Mouse (Mus musculus) brain, embryonic 14.5 days (tissue): ENCODE measurements around the gene Lrfn3. TPM values are rescaled to one million over a fixed set of nuclear protein-coding genes. Genes with fewer than 3 reads are reported as not detected.

Experiments
- DNase-seq: peaks from one replicate; pipeline ENCODE4 v3.0.0-alpha.2; 2011; ENCODE audit warnings: low read depth
- CTCF ChIP-seq: fragments of 200-500 bp; IDR thresholded peaks from 2 replicates; pipeline ENCODE4 v1.5.1; 2012; ENCODE audit warnings: inconsistent platforms, mild to moderate bottlenecking, moderate library complexity, borderline replicate concordance; ENCODE audit not compliant: insufficient read depth, insufficient read length; ENCODE audit errors: extremely low read depth
- POLR2A ChIP-seq: fragments of 200-500 bp; IDR thresholded peaks from 2 replicates; pipeline ENCODE4 v1.6.1; 2012; ENCODE audit warnings: mild to moderate bottlenecking, inconsistent platforms, borderline replicate concordance; ENCODE audit not compliant: poor library complexity, insufficient read depth, insufficient read length, severe bottlenecking; ENCODE audit errors: extremely low read depth
- polyA plus RNA-seq: library from polyadenylated mRNA; depleted of rRNA; stranded (reverse); fragments of >200 nt; gene quantifications from 2 replicates; pipeline ENCODE4 v1.2.3, GENCODE M21; 2012

The Lrfn3 gene
- polyA plus RNA-seq, 1 experiment = 39.2 TPM

- TF ChIP-seq POLR2A = no peak
- TF ChIP-seq CTCF = no peak
- DNase-seq = peak; percentile 51
Observed at GRCm38 (mm10) chr7:30339432-30340109, 23.0 kb downstream of the Lrfn3 start.

- DNase-seq = peak; percentile 96
- TF ChIP-seq CTCF (peak; percentile 97), POLR2A (no peak)
Observed at GRCm38 (mm10) chr7:30336384-30336783, 26.2 kb downstream of the Lrfn3 start.

- peak; percentile 56 for DNase-seq
Observed at GRCm38 (mm10) chr7:30335688-30336087, 26.9 kb downstream of the Lrfn3 start.

GRCm38 (mm10) chr7:30334563-30334962 is 28.0 kb downstream of the Lrfn3 start:
- DNase-seq = no peak
- TF ChIP-seq CTCF (no peak), POLR2A (no peak)

More at GRCm38 (mm10) chr7:30335688-30336087, 26.9 kb downstream of the Lrfn3 start:
- TF ChIP-seq POLR2A (no peak), CTCF (no peak)

GRCm38 (mm10) chr7:30333436-30333835 is 29.1 kb downstream of the Lrfn3 start:
- peak; percentile 93 for DNase-seq
- no peak for TF ChIP-seq POLR2A
- TF ChIP-seq CTCF = no peak

- TF ChIP-seq POLR2A (no peak), CTCF (no peak)
- no peak for DNase-seq
Observed at GRCm38 (mm10) chr7:30332622-30333259, 29.8 kb downstream of the Lrfn3 start.

GRCm38 (mm10) chr7:30331887-30332286 is 30.7 kb downstream of the Lrfn3 start:
- DNase-seq = peak; percentile 98
- TF ChIP-seq CTCF = peak; percentile 94
- TF ChIP-seq POLR2A = no peak

- TF ChIP-seq CTCF = no peak
- no peak for TF ChIP-seq POLR2A
Observed at GRCm38 (mm10) chr7:30328379-30328778, 34.2 kb downstream of the Lrfn3 start.

GRCm38 (mm10) chr7:30327140-30327539 is 35.4 kb downstream of the Lrfn3 start:
- TF ChIP-seq CTCF (no peak), POLR2A (no peak)
- DNase-seq = peak; percentile 58

More at GRCm38 (mm10) chr7:30328379-30328778, 34.2 kb downstream of the Lrfn3 start:
- DNase-seq = no peak

- TF ChIP-seq POLR2A (no peak), CTCF (no peak)
- DNase-seq = no peak
Observed at GRCm38 (mm10) chr7:30326427-30326826, 36.1 kb downstream of the Lrfn3 start.

GRCm38 (mm10) chr7:30325364-30325763 is 37.2 kb downstream of the Lrfn3 start:
- TF ChIP-seq CTCF (peak; percentile 58; the same call in 1 of the 2 replicates), POLR2A (no peak)
- peak; percentile 28 for DNase-seq
